Mouse (Mus musculus) megakaryocyte, embryonic 14.5 days (primary cell): ENCODE data around the gene Pacrg. TPM values are rescaled to one million over a fixed set of nuclear protein-coding genes. Genes with fewer than 3 reads are reported as not detected.

Source experiments
- H3K27me3 ChIP-seq: replicated peaks from 2 replicates; pipeline ENCODE3; 2012; ENCODE audit warnings: inconsistent platforms
- H3K36me3 ChIP-seq: replicated peaks from 2 replicates; pipeline ENCODE3; 2012; ENCODE audit warnings: low read length, inconsistent platforms, mixed read lengths
- H3K4me1 ChIP-seq: 2 replicates; pipeline ENCODE4 v1.6.1; 2012; ENCODE audit warnings: inconsistent platforms
- H3K4me3 ChIP-seq: replicated peaks from 2 replicates; pipeline ENCODE3; 2012; ENCODE audit warnings: moderate library complexity, mild to moderate bottlenecking, inconsistent platforms
- H3K9me3 ChIP-seq: 2 replicates; pipeline ENCODE4 v1.6.1; 2012; ENCODE audit warnings: inconsistent platforms
- FLI1 ChIP-seq: IDR thresholded peaks from 2 replicates; pipeline ENCODE4 v1.6.1; 2012; ENCODE audit warnings: low read length, inconsistent platforms, mixed read lengths
- GATA1 ChIP-seq: IDR thresholded peaks from 3 replicates; pipeline ENCODE4 v1.6.1; 2012; ENCODE audit warnings: mixed read lengths, low read length, inconsistent platforms, borderline replicate concordance
- polyA plus RNA-seq: library from polyadenylated mRNA; stranded (reverse); fragments of >175 nt; gene quantifications from 2 replicates; pipeline ENCODE4 v1.2.3, GENCODE M21; 2012; ENCODE audit warnings: low replicate concordance; ENCODE audit not compliant: insufficient read depth

Pacrg gene
- polyA plus RNA-seq, 1 experiment: 0.10 TPM

GRCm38 (mm10) chr17:10407031-10407722, 432.9 kb downstream of the Pacrg start:
- Histone ChIP-seq H3K9me3 (peaks cover 1% of the 10 kb centered on the region; the same call in 1 of the 2 replicates), H3K4me1 (no peaks in the 10 kb centered on the region), H3K27me3 (peaks cover 3% of the 10 kb centered on the region), H3K4me3 (no peak overlapping the region), H3K36me3 (no peaks in the 10 kb centered on the region)
- TF ChIP-seq GATA1 (no peak), FLI1 (no peak)

- H3K9me3 ChIP-seq: no peaks in the 10 kb centered on the region; the same call in 1 of the 2 replicates
- H3K4me1 ChIP-seq: no peaks in the 10 kb centered on the region
- no peaks in the 10 kb centered on the region for H3K36me3 ChIP-seq
- H3K27me3 ChIP-seq: peaks cover 3% of the 10 kb centered on the region
- TF ChIP-seq GATA1 (no peak), FLI1 (no peak)
- H3K4me3 ChIP-seq: no peak overlapping the region
These were observed 433.8 kb downstream of the Pacrg start for GRCm38 (mm10) chr17:10406311-10406710.

- no peaks in the 10 kb centered on the region for H3K4me1 ChIP-seq
- TF ChIP-seq GATA1 (no peak), FLI1 (no peak)
- no peaks in the 10 kb centered on the region; the same call in none of the 2 replicates for H3K9me3 ChIP-seq
- no peaks in the 10 kb centered on the region for H3K36me3 ChIP-seq
- H3K4me3 ChIP-seq: no peak overlapping the region
- H3K27me3 ChIP-seq: peaks cover 3% of the 10 kb centered on the region
These were observed 434.2 kb downstream of the Pacrg start for GRCm38 (mm10) chr17:10405906-10406305.

- Histone ChIP-seq H3K4me3 (no peak overlapping the region), H3K9me3 (no peaks in the 10 kb centered on the region; the same call in 1 of the 2 replicates), H3K36me3 (no peaks in the 10 kb centered on the region), H3K27me3 (peaks cover 3% of the 10 kb centered on the region), H3K4me1 (no peaks in the 10 kb centered on the region)
- TF ChIP-seq GATA1 (no peak), FLI1 (no peak)
These were observed 436.9 kb downstream of the Pacrg start for GRCm38 (mm10) chr17:10403186-10403585.

DNA sequence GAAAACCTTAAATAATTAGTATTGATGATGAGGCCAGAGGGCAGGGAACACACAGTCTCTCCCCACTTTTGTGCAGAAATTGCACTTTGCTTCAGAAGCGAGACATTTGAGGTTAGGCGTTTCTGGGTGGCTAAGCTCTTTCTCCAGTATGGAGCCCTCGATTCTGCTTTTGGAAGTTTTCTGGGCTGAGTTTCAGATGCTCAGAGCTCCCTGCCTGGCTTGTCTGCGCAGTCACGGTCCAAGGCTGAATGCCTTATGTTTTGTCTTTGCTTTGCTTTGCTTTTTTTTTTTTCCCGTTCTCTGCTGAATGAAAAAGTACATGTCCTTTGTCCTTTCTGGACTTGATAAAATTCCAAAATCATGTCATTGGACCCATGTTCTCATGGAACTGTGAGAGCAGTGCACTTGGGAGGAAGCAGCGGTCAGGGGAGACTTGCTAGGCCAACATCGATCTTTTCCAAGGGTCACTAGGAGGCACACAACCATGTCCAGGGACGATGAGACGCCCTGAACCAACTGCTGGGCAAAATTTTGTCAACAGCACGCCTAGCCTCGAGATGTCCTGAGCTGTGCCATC, 438.0 kb downstream of the Pacrg start:
- TF ChIP-seq FLI1 (no peak), GATA1 (no peak)

DNA sequence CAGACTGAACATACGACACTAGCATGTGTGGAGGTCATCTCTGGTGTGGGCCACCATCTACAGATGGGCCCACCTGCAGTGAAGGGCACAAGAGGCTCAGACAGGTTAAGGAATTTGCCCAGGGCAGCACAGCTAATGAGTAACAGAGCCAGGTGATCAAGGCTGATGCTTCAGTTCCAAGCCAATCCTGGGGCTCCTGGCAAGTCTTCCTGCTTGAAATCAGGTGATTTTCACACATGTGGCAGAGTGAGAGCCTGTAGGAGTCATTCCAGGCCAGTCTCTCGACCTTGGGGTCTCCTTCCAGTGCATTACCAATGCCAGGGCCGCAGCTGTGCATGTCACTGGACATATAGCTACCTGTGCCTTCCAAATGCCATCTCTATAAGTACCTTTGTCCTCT, 438.6 kb downstream of the Pacrg start:
- no peak overlapping the region for H3K4me3 ChIP-seq
- no peak for TF ChIP-seq GATA1
- no peak for TF ChIP-seq FLI1
- H3K36me3 ChIP-seq: no peaks in the 10 kb centered on the region
- H3K9me3 ChIP-seq: no peaks in the 10 kb centered on the region; the same call in 1 of the 2 replicates
- H3K4me1 ChIP-seq: no peaks in the 10 kb centered on the region
- peaks cover 3% of the 10 kb centered on the region for H3K27me3 ChIP-seq

More for the DNA sequence above, 438.0 kb downstream of the Pacrg start:
- peaks cover 3% of the 10 kb centered on the region for H3K27me3 ChIP-seq
- H3K4me3 ChIP-seq: no peak overlapping the region
- no peaks in the 10 kb centered on the region; the same call in 1 of the 2 replicates for H3K9me3 ChIP-seq
- H3K4me1 ChIP-seq: no peaks in the 10 kb centered on the region
- no peaks in the 10 kb centered on the region for H3K36me3 ChIP-seq

DNA sequence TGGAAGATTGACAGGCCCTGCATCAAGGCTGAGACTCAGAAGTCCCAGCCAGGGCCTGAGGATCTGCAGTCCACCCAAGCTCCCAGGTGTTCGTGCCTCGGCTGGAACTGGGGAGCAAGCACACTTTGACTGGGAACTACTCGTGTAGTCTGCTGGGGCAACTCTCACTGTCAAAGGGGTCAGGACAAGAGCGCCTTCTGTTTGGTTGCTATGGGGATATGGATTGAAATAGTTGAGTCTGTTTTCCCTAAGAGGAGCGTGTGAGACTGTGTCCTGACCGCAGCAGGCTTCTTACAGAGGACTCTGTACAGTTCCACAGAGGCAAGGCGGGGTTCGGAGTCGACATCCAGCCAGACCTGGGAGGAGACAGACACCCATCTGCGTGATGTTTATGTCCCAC, 440.4 kb downstream of the Pacrg start:
- H3K4me3 ChIP-seq: no peak overlapping the region
- TF ChIP-seq FLI1 (no peak), GATA1 (no peak)
- H3K9me3 ChIP-seq: no peaks in the 10 kb centered on the region; the same call in 1 of the 2 replicates
- no peaks in the 10 kb centered on the region for H3K4me1 ChIP-seq
- peaks cover 2% of the 10 kb centered on the region for H3K27me3 ChIP-seq
- H3K36me3 ChIP-seq: no peaks in the 10 kb centered on the region

DNA sequence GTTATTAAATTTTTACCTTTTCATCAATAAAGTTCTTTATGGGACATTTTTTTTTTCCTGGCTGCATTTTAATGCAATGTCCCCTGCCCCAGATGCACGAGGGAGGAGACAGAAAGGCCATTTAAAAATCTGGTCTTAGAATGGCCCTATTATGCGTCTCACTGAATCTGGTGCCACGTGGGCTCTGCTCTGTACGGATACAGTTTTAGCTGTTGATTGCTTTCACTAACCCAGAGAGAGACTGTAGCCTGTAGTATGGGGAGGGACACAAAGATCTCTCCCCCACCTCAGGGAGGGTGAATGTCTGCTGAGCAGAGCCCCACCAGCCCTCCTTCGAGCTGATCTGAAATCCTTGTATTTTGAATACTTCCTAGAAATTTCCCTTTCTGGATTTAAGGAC, 441.2 kb downstream of the Pacrg start:
- Histone ChIP-seq H3K9me3 (no peaks in the 10 kb centered on the region; the same call in 1 of the 2 replicates), H3K4me3 (no peak overlapping the region)
- TF ChIP-seq GATA1 (no peak), FLI1 (no peak)

GRCm38 (mm10) chr17:10397924-10398627, 442.0 kb downstream of the Pacrg start:
- Histone ChIP-seq H3K27me3 (peaks cover under 1% of the 10 kb centered on the region), H3K4me3 (no peak overlapping the region), H3K36me3 (no peaks in the 10 kb centered on the region), H3K4me1 (no peaks in the 10 kb centered on the region), H3K9me3 (no peaks in the 10 kb centered on the region; the same call in 1 of the 2 replicates)
- no peak for TF ChIP-seq FLI1
- no peak for TF ChIP-seq GATA1

More for the DNA sequence above, 441.2 kb downstream of the Pacrg start:
- H3K4me1 ChIP-seq: no peaks in the 10 kb centered on the region
- H3K27me3 ChIP-seq: peaks cover 2% of the 10 kb centered on the region
- no peaks in the 10 kb centered on the region for H3K36me3 ChIP-seq

DNA sequence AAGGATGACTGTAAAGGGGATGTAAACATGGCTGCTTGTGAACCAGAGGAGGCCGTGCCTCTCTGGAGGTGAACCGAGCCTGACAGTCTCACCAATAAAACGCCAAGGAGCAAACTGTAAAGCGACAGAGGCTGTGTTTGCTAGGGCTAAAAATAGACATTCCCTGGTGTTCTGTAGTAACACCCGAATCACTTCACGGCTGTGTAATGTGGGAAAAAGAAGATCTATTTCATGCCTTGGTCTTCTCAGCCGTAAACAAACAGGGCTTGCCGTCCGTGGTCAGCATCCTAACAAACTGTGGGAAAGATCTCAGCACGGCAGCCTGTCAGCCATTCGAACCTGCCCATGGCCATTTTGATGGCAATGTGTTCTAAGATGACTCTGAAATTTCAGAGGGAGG, 442.8 kb downstream of the Pacrg start:
- H3K27me3 ChIP-seq: peaks cover 4% of the 10 kb centered on the region
- H3K4me1 ChIP-seq: no peaks in the 10 kb centered on the region; the same call in 1 of the 2 replicates
- no peaks in the 10 kb centered on the region for H3K36me3 ChIP-seq
- TF ChIP-seq GATA1 (no peak), FLI1 (no peak)
- no peaks in the 10 kb centered on the region; the same call in 1 of the 2 replicates for H3K9me3 ChIP-seq
- no peak overlapping the region for H3K4me3 ChIP-seq
